Mouse (Mus musculus) neural tube, embryonic 13.5 days (tissue): ENCODE results near the gene Tmem169. TPM values are rescaled to one million over a fixed set of nuclear protein-coding genes. Genes with fewer than 3 reads are reported as not detected.
"Not testable (repeated sequence)": the region's sequence is repeated elsewhere in the genome, so short reads cannot be mapped to it uniquely, and the experiment has no call there.

Experiments
- ATAC-seq: fragments of 200-750 bp; cut with Nextera tagmentation; 2 replicates; pipeline ENCODE4 v1.8.0; 2017; ENCODE audit warnings: low read depth, mild to moderate bottlenecking, moderate TSS enrichment, moderate library complexity
- H3K27ac ChIP-seq: fragments of 300-500 bp; sonication (generic); replicated peaks from 2 replicates; pipeline ENCODE4 v1.5.1; 2015; ENCODE audit warnings: moderate library complexity, mild to moderate bottlenecking, inconsistent platforms
- H3K27me3 ChIP-seq: fragments of 300-500 bp; sonication (generic); 2 replicates; pipeline ENCODE4 v1.6.1; 2015; ENCODE audit warnings: mild to moderate bottlenecking, inconsistent platforms
- H3K36me3 ChIP-seq: fragments of 300-500 bp; sonication (generic); 2 replicates; pipeline ENCODE4 v1.6.1; 2015; ENCODE audit warnings: mild to moderate bottlenecking, inconsistent platforms
- H3K4me1 ChIP-seq: fragments of 300-500 bp; sonication (generic); replicated peaks from 2 replicates; pipeline ENCODE4 v1.6.1; 2015; ENCODE audit warnings: inconsistent platforms
- H3K4me2 ChIP-seq: fragments of 300-500 bp; sonication (generic); 2 replicates; pipeline ENCODE4 v1.6.1; 2015; ENCODE audit warnings: inconsistent platforms, mild to moderate bottlenecking, moderate library complexity
- H3K4me3 ChIP-seq: fragments of 300-500 bp; sonication (generic); 2 replicates; pipeline ENCODE4 v1.5.1; 2015; ENCODE audit warnings: mild to moderate bottlenecking, inconsistent platforms
- H3K9ac ChIP-seq: fragments of 300-500 bp; sonication (generic); 2 replicates; pipeline ENCODE4 v1.6.1; 2015; ENCODE audit warnings: moderate library complexity, mild to moderate bottlenecking, inconsistent platforms
- H3K9me3 ChIP-seq: fragments of 300-500 bp; sonication (generic); 2 replicates; pipeline ENCODE4 v1.6.1; 2016; ENCODE audit warnings: inconsistent platforms
- WGBS: fragments of 180-500 bp; shearing (Covaris S2); methylation state at CpG from one replicate; pipeline ENCODE4 v1.1.7; 2015; 5-methylcytosine and 5-hydroxymethylcytosine counted together
- polyA plus RNA-seq: library from polyadenylated mRNA; unstranded; fragments of >200 nt; fragmentation: Nextera tagmentation; extraction: Ambion mirVana; gene quantifications from 2 replicates; pipeline ENCODE4 v1.2.1, GENCODE M21; 2015

The Tmem169 gene
- polyA plus RNA-seq: 33.4 and 37.3 TPM in 2 replicates

DNA sequence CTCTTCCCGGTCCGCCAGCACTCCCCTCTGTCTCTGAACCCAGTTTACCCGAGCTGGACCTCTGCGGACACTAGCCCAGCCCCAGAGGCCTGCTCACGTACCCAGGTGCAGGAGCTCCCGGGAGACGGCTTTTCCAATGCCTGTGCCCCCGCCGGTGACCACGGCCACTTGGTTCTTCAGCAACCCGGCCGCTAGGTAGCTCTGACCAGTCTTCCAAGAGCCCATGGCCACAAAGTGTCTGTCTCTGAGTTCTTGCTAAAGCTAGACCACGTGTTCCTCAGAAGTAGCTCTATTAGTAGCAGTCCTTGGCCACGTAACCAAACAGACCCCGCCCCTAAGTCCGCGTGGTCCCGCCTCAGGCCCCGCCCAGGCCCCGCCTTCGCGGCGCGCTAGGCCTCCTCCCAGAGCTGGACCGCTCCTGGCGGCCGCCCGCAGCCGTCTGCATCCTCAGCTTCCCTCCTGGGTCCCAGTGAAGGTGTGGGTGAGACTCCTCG lies at the start of gene Tmem169, which contains the start of gene Pecr:
Gene Tmem169 (plus strand): TSS at position 378 of the 494 bp plus-strand sequence.
Gene Pecr (minus strand): TSS at position 323 of the 494 bp plus-strand sequence.
- Histone ChIP-seq H3K4me2 (peak within 1 kb of the TSS; percentile 88), H3K36me3 (peaks cover 3% of the 10 kb centered on the region), H3K4me1 (peaks cover 39% of the 10 kb centered on the region), H3K27me3 (no peaks in the 10 kb centered on the region), H3K9ac (peak within 1 kb of the TSS; percentile 82), H3K4me3 (peak within 1 kb of the TSS; percentile 51), H3K9me3 (no peaks in the 10 kb centered on the region; the same call in 1 of the 2 replicates), H3K27ac (peak within 1 kb of the TSS; percentile 93)
- ATAC-seq: peak; percentile 98
- WGBS: under 1% methylated on average over 30 of the region's 30 CpGs

- peak overlapping the region; percentile 70 for H3K4me2 ChIP-seq
- peaks cover 21% of the 10 kb centered on the region for H3K27me3 ChIP-seq
- H3K36me3 ChIP-seq, H3K9me3 ChIP-seq: not testable (repeated sequence)
- peak overlapping the region; percentile 58 for H3K4me3 ChIP-seq
- H3K4me1 ChIP-seq: peaks cover 11% of the 10 kb centered on the region
- H3K9ac ChIP-seq: peak overlapping the region; percentile 72
- H3K27ac ChIP-seq: peak overlapping the region; percentile 80
- ATAC-seq: peak; percentile 87
- under 1% methylated on average over 41 of the region's 50 CpGs for WGBS
These were observed 47.7 kb upstream of the Tmem169 start for GRCm38 (mm10) chr1:72236363-72237006.

DNA sequence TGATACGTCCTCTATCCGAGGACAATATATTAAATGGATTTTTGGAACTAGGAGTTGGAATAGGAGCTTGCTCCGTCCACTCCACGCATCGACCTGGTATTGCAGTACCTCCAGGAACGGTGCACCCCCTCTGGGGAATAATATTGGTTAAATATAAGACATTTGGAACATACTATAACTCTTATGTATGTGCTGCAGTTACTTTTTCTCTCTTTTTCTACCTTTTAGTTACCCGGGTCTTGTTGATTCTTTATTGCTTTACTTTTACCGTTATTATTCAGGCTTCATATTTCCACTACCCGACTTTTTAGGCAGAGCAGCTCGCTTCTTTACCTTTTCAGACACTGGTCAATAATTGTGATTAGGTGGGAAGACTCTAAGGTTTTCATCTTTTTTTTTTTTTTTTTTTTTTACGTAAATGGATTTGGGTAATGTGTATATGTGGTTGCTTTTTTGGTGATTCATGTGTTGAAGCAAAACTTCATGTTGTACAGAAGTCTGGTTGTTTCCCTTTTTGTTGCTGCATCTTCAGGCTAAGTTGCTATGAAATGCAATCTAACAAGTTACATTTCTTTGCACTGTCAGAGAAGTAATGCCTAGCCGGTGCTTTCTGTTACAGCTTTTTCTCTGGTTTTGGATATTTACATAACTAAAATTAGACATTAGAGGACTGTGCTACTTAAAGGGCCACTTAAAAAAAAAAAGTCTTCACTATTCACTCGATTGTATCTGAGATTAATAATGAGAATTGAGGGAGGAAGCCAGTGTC lies 47.0 kb upstream of the Tmem169 start:
- 8% methylated on average over 13 of the region's 13 CpGs for WGBS
- ATAC-seq: no peak

DNA sequence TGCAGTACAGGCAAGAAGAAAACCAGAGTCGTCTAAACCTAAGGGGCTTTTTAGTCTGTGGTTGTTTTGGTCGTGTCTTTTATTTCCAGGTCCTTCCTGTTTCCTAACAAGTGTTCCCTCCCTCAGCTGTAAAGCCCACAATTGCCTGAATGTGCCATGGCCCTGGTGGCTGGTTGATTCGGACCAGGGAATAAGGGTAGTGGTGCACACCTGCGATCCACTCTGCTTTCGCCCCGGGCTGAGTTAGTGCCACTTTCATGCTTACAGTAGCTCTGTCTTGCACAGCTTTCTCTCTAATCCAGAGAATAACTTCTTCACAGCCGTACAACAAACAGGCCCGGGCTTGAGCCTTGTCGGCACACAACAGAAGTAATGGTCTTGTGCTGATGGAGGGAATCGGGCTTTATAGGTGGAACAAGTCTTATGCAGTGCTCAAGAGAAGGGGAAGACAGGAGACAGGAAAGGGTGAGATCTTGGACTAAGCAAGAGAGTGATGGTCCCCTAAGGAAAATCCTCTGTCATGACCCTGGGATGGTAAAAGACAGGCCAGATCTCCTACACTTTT lies 46.1 kb upstream of the Tmem169 start:
- 55% methylated on average over 10 of the region's 10 CpGs for WGBS

More for the DNA sequence above, 47.0 kb upstream of the Tmem169 start:
- peak overlapping the region; percentile 53 for H3K4me2 ChIP-seq
- no peak overlapping the region for H3K27ac ChIP-seq
- peaks cover 21% of the 10 kb centered on the region for H3K27me3 ChIP-seq
- H3K9me3 ChIP-seq: no peaks in the 10 kb centered on the region
- H3K4me1 ChIP-seq: peaks cover 11% of the 10 kb centered on the region
- no peaks in the 10 kb centered on the region for H3K36me3 ChIP-seq
- peak overlapping the region; percentile 28 for H3K4me3 ChIP-seq
- H3K9ac ChIP-seq: no peak overlapping the region; the same call in 1 of the 2 replicates

GRCm38 (mm10) chr1:72239113-72239512 lies 45.1 kb upstream of the Tmem169 start:
- ATAC-seq, H3K9me3 ChIP-seq, H3K4me2 ChIP-seq, H3K27ac ChIP-seq, H3K4me3 ChIP-seq, H3K36me3 ChIP-seq, H3K9ac ChIP-seq: not testable (repeated sequence)
- 76% methylated on average over 3 of the region's 3 CpGs for WGBS
- Histone ChIP-seq H3K27me3 (peaks cover 16% of the 10 kb centered on the region; the same call in 1 of the 2 replicates), H3K4me1 (peaks cover 11% of the 10 kb centered on the region)

More for the DNA sequence above, 46.1 kb upstream of the Tmem169 start:
- peaks cover 11% of the 10 kb centered on the region for H3K4me1 ChIP-seq
- no peak for ATAC-seq
- peaks cover 18% of the 10 kb centered on the region for H3K27me3 ChIP-seq
- H3K27ac ChIP-seq: no peak overlapping the region
- H3K4me2 ChIP-seq: no peak overlapping the region
- no peak overlapping the region for H3K4me3 ChIP-seq
- H3K9ac ChIP-seq: no peak overlapping the region; the same call in 1 of the 2 replicates
- H3K36me3 ChIP-seq: no peaks in the 10 kb centered on the region
- no peaks in the 10 kb centered on the region for H3K9me3 ChIP-seq

GRCm38 (mm10) chr1:72242581-72243143 lies 41.5 kb upstream of the Tmem169 start:
- H3K4me3 ChIP-seq: no peak overlapping the region
- no peak overlapping the region for H3K27ac ChIP-seq
- peaks cover 10% of the 10 kb centered on the region; the same call in 1 of the 2 replicates for H3K27me3 ChIP-seq
- H3K4me2 ChIP-seq: no peak overlapping the region
- H3K4me1 ChIP-seq: peaks cover 6% of the 10 kb centered on the region
- 85% methylated on average over 5 of the region's 5 CpGs for WGBS
- H3K36me3 ChIP-seq: no peaks in the 10 kb centered on the region
- H3K9me3 ChIP-seq: no peaks in the 10 kb centered on the region
- no peak for ATAC-seq
- no peak overlapping the region for H3K9ac ChIP-seq

DNA sequence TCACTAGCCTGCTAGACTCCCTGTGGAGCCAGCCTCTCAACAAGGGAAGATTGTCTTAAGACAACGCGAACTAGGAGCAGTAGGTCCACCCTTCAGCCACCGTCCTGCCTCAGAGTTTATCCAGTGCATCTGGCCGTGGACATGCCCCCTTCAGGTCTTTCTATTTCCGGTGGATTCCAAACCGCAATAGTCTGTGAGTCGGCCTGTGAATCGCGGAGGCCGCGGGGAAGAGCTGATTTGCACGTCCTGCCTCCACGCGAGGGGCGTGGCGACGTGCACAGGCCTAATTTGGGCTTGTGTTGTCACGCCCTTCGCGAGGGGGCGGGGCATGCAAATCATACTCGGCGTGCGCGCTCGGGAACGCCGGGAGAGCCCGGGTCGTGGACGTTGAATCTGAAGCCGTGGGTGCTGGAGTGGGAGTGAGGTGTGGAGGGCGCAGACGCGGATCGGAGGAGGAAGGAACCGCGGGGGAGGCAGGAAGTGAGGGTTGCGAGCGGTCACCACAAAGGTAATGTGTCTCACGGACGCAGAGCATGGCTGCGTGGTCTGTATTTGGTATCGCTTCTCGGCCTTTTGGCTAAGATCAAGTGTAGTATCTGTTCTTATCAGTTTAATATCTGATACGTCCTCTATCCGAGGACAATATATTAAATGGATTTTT lies 40.4 kb upstream of the Tmem169 start:
- Histone ChIP-seq H3K27ac (peak overlapping the region; percentile 98), H3K36me3 (no peaks in the 10 kb centered on the region), H3K4me3 (peak overlapping the region; percentile 48), H3K9ac (peak overlapping the region; percentile 84), H3K4me1 (no peaks in the 10 kb centered on the region; the same call in 1 of the 2 replicates), H3K27me3 (0 out of 2 replicates have a peak, but pooled peaks cover 2% of the 10 kb centered on the region), H3K9me3 (no peaks in the 10 kb centered on the region), H3K4me2 (peak overlapping the region; percentile 58)
- under 1% methylated on average over 47 of the region's 47 CpGs for WGBS
- ATAC-seq: peak; percentile 95

DNA sequence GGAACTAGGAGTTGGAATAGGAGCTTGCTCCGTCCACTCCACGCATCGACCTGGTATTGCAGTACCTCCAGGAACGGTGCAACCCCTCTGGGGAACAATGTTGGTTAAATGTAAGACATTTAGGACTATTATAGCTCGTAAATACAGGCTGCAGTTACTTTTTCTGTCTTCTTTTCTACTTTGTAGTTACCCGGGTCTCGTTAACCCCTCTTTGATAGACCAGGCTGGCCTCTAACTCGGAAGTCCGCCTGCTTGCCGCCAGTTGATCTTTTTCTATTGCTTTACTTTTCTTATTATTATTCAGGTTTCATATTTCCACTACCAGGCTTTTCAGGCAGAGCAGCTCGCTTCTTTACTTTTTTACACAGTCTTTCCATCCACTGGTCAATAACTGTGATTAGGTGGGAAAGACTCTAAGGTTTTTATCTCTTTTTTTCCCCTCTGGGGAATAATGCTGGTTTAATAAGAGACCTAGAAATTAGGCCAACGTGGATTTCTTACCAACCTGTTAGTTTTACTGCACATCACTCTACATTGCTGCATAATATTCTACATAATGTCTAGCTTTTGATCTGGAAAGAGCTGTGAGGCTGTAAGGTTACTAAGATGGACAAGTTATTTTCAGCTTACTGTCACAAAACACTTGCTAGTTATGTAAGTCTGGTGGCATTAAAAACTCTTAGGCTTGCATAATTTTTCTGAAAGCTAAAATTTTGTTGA lies 39.7 kb upstream of the Tmem169 start:
- under 1% methylated on average over 12 of the region's 12 CpGs for WGBS
- ATAC-seq: peak; percentile 80
- Histone ChIP-seq H3K27ac (peak overlapping the region; percentile 98), H3K4me1 (no peaks in the 10 kb centered on the region; the same call in 1 of the 2 replicates), H3K9me3 (no peaks in the 10 kb centered on the region), H3K36me3 (no peaks in the 10 kb centered on the region), H3K4me2 (peak overlapping the region; percentile 58), H3K27me3 (no peaks in the 10 kb centered on the region), H3K9ac (peak overlapping the region; percentile 84; the same call in 1 of the 2 replicates), H3K4me3 (peak overlapping the region; percentile 48)

DNA sequence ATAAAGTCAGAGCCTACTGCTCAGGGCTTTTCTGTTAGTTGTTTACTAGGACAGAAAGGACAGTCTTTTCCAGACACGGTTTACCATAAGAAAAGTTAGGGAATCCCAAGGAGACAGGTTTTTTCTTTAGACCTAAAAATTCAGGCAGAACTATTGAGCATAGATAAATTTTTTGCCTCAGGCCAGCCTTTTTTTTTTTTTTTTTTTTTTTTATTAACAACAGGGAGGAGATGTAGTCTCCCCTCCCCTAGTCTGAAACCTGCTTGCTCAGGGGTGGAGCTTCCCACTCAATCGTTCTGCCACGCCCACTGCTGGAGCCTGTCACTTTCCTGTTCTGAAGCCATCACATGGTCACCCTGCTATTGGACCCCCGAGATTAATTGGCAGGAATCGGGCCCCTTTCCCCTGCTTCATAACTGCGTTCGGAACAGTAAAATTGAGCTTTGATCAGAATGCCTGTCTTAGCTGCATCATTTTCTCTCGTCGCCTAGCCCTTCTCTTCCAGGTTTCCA lies 35.9 kb upstream of the Tmem169 start:
- H3K4me1 ChIP-seq, H3K9ac ChIP-seq, H3K27ac ChIP-seq, H3K36me3 ChIP-seq, H3K27me3 ChIP-seq, H3K4me3 ChIP-seq, ATAC-seq, H3K9me3 ChIP-seq, H3K4me2 ChIP-seq: not testable (repeated sequence)
- 40% methylated on average over 9 of the region's 9 CpGs for WGBS

DNA sequence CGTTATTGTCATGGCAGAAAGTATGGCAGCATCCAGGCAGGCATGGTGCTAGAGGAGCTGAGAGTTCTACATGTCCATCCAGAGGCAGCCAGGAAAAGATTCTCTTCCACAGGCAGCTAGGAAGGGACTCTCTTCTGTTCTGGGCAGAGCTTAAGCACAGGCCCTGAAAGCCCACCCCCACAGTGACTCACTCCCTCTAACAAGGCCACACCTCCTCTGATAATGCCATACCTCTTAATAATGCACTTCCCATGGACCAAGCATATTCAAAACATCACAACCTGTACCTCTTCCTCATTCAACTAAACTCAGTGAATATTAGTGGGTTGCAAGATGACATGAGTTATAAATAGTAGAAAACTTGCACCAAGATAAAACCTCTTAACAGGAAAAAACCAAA lies 32.4 kb upstream of the Tmem169 start:
- H3K36me3 ChIP-seq: no peaks in the 10 kb centered on the region
- H3K27me3 ChIP-seq: no peaks in the 10 kb centered on the region
- ATAC-seq: no peak
- WGBS: 80% methylated on average over 1 of the region's 1 CpGs
- no peak overlapping the region for H3K4me2 ChIP-seq
- no peak overlapping the region for H3K4me3 ChIP-seq
- no peak overlapping the region for H3K27ac ChIP-seq
- peaks cover 17% of the 10 kb centered on the region for H3K4me1 ChIP-seq
- no peaks in the 10 kb centered on the region for H3K9me3 ChIP-seq
- H3K9ac ChIP-seq: no peak overlapping the region
